Mouse (Mus musculus) B cell, adult 2 months (primary cell): ENCODE results near the gene Cbr1.

Source experiments
- DNase-seq, 2 experiments: peaks; one replicate each; pipeline ENCODE4 v3.0.0; 2022

The Cbr1 gene

DNA sequence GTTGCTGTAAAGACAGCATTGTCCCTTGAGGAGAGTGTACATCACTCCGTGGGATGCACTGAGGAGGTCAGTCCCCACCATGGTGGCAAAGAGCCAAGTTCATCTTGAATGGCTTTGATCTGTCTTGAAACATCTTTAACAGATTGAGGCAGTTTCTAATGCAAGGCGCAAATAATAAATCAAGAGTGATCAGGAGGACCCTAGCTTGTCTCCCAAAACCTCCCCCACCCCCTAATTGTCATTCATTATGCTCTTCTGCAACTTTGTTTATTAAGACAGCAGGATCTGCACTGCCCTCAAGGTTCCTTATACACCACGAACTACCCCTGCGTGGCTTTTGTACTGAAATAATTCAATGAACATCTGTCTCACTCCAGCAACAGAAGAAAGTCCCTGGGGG, at the start of gene Cbr1:
TSS of gene Cbr1 (plus strand) at position 301 of the 400 bp plus-strand sequence.
- no peak for DNase-seq

- no peak for DNase-seq
Measured at GRCm38 (mm10) chr16:93557646-93558045, 48.0 kb upstream of the Cbr1 start.

DNA sequence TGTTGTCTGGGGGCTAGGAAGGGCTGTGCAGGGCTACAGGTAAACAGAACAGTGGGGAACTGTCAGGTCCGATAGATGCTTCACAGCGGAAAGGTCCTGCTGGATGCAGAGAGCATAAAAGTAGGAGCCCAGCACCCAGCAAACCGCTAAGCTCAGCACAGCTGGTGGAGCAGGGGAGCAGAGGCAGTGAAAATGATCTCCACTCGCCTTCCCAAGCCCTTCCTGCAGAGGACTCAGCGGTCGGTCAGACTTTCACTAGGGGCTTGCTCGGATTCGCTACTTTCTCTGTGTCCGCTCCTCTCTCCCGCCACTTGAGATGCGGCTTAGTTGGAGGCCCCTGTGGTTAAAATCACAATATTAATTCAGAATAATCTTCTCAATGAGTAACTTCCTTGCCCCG, 47.2 kb upstream of the Cbr1 start:
- DNase-seq: no peak

DNA sequence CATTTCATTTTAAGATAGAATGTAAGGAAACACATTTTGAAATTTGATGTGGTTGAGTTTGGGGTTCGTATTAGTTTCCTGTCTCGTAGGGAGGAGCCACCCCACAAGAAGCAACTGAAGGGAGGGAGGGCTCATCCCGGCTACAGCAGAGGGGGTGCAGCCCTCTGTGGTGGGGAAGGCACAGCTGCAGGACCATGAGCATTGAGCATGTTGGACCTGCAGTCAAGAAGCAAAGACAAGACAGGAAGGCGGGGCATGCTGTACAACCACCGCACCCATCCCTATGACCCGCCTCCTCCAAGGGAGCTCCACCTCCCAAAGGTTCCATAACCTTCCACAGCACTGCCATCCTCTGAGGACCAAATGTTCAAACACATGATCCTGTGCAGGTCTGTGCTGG, 33.3 kb upstream of the Cbr1 start:
- DNase-seq: no peak

DNA sequence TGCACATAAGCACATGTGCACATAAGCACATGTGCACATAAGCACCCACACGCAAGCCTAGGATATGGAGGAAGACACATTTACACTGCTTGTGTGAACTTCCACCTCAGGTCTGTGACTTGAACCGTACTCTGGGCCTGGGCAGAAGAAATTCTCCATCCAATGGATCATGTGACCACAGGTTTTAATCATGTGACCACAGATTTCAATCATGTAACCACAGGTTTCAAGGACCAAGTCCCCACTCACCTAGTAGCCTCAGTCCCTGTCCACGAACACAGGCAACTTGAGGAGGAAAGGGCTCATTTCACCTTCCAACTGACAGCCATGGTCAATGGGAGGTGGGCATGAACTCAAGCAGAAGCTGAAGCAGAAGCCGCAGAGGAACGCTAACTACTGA, 32.2 kb upstream of the Cbr1 start:
- DNase-seq: no peak

GRCm38 (mm10) chr16:93574521-93575191, 31.0 kb upstream of the Cbr1 start:
- no peak for DNase-seq

DNA sequence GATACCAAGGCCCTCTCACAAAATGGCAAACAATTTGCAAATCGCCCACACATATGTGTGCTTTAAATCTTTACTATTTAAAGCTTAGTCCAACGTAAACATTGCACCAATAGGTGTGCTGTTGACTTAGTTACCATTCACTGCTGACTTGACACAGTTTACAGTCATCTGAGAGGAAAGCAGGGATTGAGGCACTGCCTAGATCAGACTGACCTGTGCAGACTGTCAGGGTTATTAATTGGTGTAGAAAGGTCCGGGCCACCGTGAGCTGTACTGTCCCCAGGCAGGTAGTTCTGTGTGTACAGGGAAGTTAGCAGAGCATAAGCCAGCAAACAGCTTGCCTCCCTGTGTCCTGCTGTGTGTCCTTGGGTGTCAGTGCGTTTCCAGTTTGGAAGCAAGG, 30.1 kb upstream of the Cbr1 start:
- no peak for DNase-seq

- DNase-seq: peak; percentile 81 to 83
Measured at GRCm38 (mm10) chr16:93576412-93577082, 29.1 kb upstream of the Cbr1 start.

DNA sequence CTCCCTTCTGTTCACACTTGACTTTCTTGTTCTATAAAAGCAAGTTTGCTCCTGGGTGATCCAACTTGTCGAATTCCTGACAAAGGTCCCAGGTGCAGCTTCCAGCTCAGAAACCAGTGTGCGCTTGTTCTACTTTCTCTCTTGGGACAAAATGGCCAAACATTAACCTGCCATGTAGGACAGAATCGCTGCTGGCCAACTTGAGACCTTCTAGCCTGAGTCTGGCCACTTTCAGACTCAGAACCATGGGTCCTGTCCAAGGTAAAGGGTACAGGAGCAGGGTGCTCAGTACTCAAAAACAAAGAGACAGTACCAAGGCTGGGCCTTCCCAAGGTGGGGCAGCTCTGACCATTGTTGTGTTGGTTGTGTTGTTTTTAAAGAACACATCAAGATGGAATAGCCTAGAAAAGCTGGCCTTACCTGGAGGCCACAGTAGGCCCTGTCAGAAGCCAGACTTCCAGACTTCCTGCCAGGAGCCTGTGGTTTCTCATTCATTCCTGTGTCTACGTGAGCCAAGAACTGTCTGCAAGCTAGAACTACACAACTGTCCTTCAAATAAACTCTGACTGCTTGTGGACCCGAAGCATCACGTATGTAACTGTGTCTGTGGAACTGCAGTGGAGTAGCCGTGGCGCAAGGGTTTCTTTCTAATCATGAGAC, 27.2 kb upstream of the Cbr1 start:
- no peak for DNase-seq

DNA sequence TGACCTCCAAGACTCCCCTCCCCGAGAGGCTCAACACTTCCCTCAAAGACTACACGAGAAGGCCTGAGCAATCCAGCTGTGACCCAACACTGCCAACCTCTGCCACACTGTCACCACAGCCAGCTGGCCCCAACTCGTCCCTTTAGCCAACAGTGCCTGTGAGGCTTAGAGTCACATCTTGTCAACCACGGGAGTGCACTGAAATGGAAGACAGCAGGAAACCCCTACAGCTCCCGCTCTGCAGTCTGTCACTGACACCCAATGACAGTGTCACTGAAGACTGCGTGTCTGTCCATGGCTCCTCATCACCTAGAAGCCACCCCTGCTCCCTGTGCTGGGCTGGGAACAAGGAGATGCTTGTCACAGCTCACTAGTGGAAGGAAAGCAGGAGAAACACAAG, 24.5 kb upstream of the Cbr1 start:
- DNase-seq: no peak

DNA sequence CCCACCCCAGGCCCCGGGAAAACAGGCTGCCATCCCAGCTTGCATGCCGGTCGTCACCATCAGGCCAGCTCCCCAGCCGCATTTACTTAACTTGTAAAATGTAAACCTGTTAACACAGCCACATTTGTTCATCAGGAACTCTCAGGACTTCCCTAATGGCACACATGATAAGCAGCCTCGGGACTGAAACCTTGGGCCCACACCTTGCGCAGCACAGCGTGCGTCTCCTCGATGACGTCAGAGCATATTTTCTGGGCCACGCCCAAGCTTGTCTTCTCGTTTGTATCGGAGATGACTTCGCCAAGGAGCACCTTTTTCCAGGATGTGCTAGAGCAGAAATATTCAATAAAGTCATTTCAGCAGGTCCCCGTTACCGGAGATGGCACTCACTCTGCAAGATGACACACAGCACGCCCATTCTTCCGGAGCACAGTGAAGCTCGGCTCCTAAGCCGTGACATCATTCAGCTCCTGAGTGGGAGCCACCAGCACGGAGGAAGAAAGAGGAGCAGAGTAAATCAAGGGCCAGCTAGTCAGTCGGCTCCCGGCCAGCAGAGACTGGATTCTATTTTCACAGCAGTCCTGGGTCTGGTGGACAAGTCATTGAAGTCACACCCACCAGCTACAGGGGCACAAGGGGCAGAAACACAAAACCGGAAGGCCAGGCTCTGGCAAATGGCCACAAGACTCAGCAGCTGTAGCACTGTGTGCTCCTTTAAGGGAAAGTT, 20.5 kb upstream of the Cbr1 start:
- no peak for DNase-seq

DNA sequence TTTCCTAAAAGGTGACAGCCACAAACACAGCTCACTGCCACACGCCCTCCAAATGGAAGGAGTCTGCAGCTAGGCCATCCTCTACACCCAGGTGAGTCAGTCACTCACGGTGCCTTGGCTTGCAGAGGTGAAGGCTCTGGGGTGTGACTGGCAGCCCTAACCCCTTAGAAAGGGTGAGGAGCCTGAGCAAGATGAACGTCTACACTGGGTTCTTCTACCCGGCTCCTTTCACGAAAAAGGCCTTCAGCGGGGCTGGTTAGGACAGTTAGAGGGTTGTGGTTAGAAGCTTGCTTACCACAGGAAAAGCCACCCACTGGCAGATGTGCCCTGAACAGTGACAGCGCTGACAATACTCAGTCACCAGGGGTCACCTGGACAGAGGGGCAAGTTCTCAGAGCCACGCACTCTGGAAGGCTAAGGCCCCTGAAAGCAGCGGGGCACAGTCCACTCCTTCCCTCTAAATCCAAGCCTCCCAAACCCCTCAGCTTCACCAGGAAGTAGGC, 19.9 kb upstream of the Cbr1 start:
- no peak for DNase-seq

DNA sequence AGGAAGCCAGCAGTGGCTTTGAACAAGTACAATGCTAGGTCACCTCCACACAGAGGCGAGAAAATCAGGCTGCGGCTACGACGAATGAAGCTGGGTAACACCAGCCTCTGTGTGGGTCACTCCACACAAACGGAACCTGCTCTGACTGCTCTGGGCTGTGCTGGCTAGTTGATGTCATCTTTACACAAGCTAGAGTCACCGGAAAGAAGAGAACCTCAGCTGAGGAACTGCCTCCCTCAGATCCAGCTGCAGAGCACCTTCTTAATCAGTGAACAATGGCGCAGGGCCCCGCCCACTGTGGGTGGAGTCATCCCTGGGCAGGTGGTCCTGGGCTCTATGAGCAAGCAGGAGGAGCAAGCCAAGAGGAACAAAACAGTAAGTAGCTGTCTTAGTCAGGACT, 19.3 kb upstream of the Cbr1 start:
- peak; percentile 30 to 31 for DNase-seq

DNA sequence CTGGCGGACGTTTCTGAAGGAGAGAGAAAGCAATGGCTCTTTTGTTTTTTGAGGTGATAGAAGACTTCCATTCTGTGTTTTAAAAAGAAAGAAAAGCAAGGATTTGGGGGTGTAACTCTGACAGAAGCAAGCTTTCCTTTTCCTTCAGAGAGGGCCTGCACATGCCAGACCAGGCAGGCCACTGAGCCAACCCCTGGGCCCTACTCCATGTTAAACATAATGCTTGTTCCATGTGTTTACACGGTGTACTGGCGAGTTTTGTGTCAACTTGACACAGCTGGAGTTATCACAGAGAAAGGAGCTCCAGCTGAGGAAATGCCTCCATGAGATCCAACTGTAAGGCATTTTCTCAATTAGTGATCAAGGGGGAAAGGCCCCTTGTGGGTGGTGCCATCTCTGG, 17.4 kb upstream of the Cbr1 start:
- DNase-seq: no peak

DNA sequence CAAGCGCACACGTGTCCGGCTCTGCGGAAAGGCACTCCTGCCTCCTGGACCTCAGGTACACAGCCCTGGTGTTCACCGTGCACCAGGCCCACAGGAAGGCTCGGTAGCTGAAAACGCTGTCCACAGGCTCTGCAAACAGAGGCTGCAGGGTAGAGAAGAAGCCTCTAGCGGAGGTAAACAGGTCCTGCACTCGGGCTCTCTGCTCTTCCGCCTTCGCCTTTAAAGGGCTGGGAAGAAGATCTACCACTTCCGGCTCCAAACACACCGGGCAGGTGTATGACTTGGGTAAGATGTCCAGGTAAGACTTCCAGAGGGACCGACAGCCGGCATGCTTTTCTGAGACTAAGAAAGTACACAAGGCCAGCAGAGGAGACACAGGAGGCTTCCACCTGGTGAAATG, 14.7 kb upstream of the Cbr1 start:
- no peak for DNase-seq

- no peak for DNase-seq
Measured at GRCm38 (mm10) chr16:93591450-93592430, 13.9 kb upstream of the Cbr1 start.

DNA sequence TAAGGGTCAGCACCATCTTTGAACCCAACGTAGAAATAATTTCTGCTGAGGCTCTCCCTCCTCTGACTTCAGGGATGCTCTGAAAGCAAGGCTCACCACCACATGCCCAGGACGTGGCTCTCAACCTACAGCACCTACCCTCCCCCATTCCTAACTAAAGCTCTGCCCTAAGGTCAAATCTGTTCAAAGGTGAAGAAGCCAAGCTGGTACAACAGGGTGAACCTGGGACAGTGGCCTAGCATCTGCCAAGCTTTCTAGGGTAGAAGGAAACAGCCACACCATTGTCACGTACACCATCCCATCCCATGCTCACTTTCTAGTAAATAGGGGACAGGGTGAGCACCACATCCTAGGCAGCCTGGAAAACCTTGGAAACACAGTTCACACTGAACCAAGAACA, 12.9 kb upstream of the Cbr1 start:
- DNase-seq: no peak

DNA sequence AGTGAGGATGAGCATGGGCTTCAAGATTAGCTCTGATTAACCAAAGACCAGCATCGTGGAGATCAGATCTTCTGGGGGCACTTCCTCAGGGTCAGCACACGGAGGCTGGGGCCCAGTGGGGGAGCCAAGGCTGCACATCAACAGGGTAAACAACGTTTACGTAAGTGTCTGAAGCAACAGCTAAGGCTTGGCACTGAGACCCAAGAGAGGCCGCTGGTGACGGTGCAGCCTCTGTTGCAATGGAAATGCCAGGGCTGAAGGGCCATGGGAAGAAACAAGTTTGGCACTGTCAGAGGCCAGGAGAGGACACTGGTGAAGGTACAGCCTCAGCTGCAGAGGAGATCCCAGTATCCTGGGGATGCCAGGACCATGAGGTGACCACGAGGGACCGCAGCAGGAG, 12.2 kb upstream of the Cbr1 start:
- no peak for DNase-seq

DNA sequence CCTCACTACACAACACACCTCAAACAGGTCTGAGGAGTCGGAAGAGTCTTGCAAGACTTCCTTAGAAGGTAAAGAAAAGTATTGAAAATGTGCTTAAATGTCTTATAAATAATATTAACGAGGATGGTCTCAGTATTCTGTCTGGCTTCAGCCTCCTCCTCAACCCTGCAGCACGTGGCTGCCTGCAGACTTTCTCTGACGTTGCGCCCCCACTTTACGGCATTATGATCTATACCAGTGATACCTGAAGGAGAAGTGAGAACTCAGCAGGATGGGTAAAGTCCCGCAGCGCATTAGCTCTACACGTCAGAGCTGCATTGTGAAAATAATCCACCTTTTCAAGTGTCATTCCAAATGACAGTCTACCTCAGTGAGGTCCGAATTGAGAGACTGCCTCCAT, 11.2 kb upstream of the Cbr1 start:
- DNase-seq: no peak

GRCm38 (mm10) chr16:93595766-93596165, 9.9 kb upstream of the Cbr1 start:
- no peak for DNase-seq

DNA sequence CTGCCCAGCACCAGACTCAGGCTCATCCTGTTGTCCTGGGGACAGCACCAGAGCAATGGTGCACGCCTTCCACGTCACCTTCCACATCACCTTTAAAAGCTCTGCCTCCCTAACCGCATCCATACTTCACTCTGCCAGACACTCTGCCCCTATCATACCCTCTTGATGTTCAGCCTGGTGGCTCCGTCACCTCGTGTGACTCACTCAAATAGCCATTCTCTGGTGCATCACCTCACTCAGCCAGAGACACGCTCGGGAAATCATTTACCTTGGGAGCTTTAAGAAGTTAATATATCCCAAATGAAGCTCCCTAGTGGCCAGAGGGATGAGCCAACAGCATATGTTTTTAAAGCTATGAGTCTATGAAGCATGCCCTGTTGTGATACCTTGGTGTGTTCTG, 8.8 kb upstream of the Cbr1 start:
- no peak for DNase-seq

DNA sequence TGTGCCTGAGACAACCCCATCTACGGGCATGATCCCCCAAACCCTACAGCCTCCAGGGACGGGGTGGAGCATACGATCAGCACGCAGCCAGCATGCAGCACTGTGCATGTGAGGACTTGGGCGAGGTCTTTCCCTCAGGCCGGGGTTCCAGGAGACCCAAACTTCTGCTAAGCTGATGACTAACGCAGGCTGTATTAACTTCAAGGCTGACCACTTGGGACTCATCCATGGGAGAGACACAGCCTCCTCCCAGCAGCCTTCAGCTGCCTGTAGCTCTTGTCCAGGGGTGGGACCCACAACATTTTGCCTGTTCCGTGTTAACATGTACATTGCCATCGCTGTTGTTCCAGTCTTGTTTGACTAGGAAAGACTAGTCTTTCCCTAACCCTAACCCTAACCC, 8.1 kb upstream of the Cbr1 start:
- DNase-seq: no peak
